Mouse (Mus musculus) layer of hippocampus, adult 2 months (tissue): Measurements from ENCODE around the gene Cops7a. TPM values are rescaled to one million over a fixed set of nuclear protein-coding genes. Genes with fewer than 3 reads are reported as not detected.
A peak's percentile ranks its signal among the peaks of the same experiment; 100 is the strongest.

Experiments used
- DNase-seq, 2 experiments: peaks; one replicate each; pipeline ENCODE4 v3.0.0; 2022; ENCODE audit warnings: low spot score in 2 of 2
- H3K27ac ChIP-seq: fragments of 200-600 bp; 2 replicates; pipeline ENCODE4 v1.8.1; 2022
- H3K4me3 ChIP-seq: fragments of 200-600 bp; 2 replicates; pipeline ENCODE4 v1.8.1; 2022; ENCODE audit warnings: mild to moderate bottlenecking
- CTCF ChIP-seq: fragments of 200-600 bp; conservative IDR thresholded peaks from 2 replicates; pipeline ENCODE4 v1.8.1; 2022; ENCODE audit warnings: antibody characterized with exemption, mild to moderate bottlenecking, moderate library complexity
- total RNA-seq, 2 experiments: library from RNA; stranded (reverse); gene quantifications; 2 replicates each; pipeline ENCODE4 v1.2.3; 2021

Gene Cops7a
- total RNA-seq, 2 experiments from 2014 or later: 136 to 151 TPM

GRCm38 (mm10) chr6:124920318-124921085, 44.8 kb downstream of the Cops7a start:
- Histone ChIP-seq H3K4me3 (peak overlapping the region; percentile 51), H3K27ac (peak overlapping the region; percentile 99)
- no peak for TF ChIP-seq CTCF
- DNase-seq: no peak

- peak within 1 kb of the TSS; percentile 99 for H3K27ac ChIP-seq
Measured at GRCm38 (mm10) chr6:124919695-124920317, 45.5 kb downstream of the Cops7a start, which contains the start of gene Ptms. TSS of gene Ptms (minus strand) at chr6:124920103.

GRCm38 (mm10) chr6:124918890-124919627, 46.3 kb downstream of the Cops7a start:
- DNase-seq: no peak
- no peak for TF ChIP-seq CTCF
- Histone ChIP-seq H3K4me3 (peak overlapping the region; percentile 92), H3K27ac (peak overlapping the region; percentile 99)

More at GRCm38 (mm10) chr6:124919695-124920317, 45.5 kb downstream of the Cops7a start, which contains the start of gene Ptms:
- H3K4me3 ChIP-seq: peak within 1 kb of the TSS; percentile 51
- TF ChIP-seq CTCF: no peak
- DNase-seq: peak; percentile 91 to 96

- TF ChIP-seq CTCF: no peak
- no peak for DNase-seq
- peak overlapping the region; percentile 99 for H3K27ac ChIP-seq
- peak overlapping the region; percentile 92 for H3K4me3 ChIP-seq
Measured at GRCm38 (mm10) chr6:124918331-124918690, 47.0 kb downstream of the Cops7a start.

GRCm38 (mm10) chr6:124917518-124918330, 47.6 kb downstream of the Cops7a start:
- Histone ChIP-seq H3K27ac (peak overlapping the region; percentile 99), H3K4me3 (peak overlapping the region; percentile 92)
- DNase-seq: peak; percentile 90 to 97
- TF ChIP-seq CTCF: no peak

GRCm38 (mm10) chr6:124916695-124917517, 48.4 kb downstream of the Cops7a start:
- peak overlapping the region; percentile 92 for H3K4me3 ChIP-seq

GRCm38 (mm10) chr6:124915942-124916694, 49.2 kb downstream of the Cops7a start:
- Histone ChIP-seq H3K27ac (peak overlapping the region; percentile 99), H3K4me3 (peak overlapping the region; percentile 92)
- no peak for TF ChIP-seq CTCF
- DNase-seq: peak; percentile 62 to 67

More at GRCm38 (mm10) chr6:124916695-124917517, 48.4 kb downstream of the Cops7a start:
- DNase-seq: peak; percentile 83 to 93
- H3K27ac ChIP-seq: peak overlapping the region; percentile 99
- TF ChIP-seq CTCF: peak; percentile 77

GRCm38 (mm10) chr6:124915160-124915941, 50.0 kb downstream of the Cops7a start:
- Histone ChIP-seq H3K27ac (peak overlapping the region; percentile 99), H3K4me3 (peak overlapping the region; percentile 92)
- peak in 1 of 2 experiments; percentile 19 for DNase-seq
- TF ChIP-seq CTCF: no peak

- Histone ChIP-seq H3K4me3 (no peak overlapping the region), H3K27ac (peak overlapping the region; percentile 99)
- DNase-seq: no peak
- no peak for TF ChIP-seq CTCF
Measured at GRCm38 (mm10) chr6:124914511-124914910, 50.8 kb downstream of the Cops7a start.

GRCm38 (mm10) chr6:124913721-124914285, 51.5 kb downstream of the Cops7a start:
- DNase-seq: no peak
- Histone ChIP-seq H3K4me3 (no peak overlapping the region), H3K27ac (no peak overlapping the region; the same call in 1 of the 2 replicates)
- no peak for TF ChIP-seq CTCF
